Mouse (Mus musculus) layer of hippocampus, postnatal 14 days (tissue): ENCODE results near the gene St3gal3. TPM values are rescaled to one million over a fixed set of nuclear protein-coding genes. Genes with fewer than 3 reads are reported as not detected.

ENCODE experiments used
- DNase-seq, 2 experiments: peaks; one replicate each; pipeline ENCODE4 v3.0.0; 2021 to 2022; ENCODE audit warnings: low spot score in 2 of 2, mixed read lengths in 1 of 2
- long read RNA-seq, 2 experiments: library from polyadenylated mRNA; stranded (forward); transcript quantifications; one replicate each; pipeline ENCODE4 v2.0.0; 2021
- total RNA-seq, 2 experiments: library from RNA; stranded (reverse); gene quantifications; 2 replicates each; pipeline ENCODE4 v1.2.3; 2021

St3gal3 gene
- 10 to 100 TPM; 40.7 to 43.0 TPM for total RNA-seq
- long read RNA-seq, experiment 1, partial matches to known transcripts, result 2 of 9 reads
- long read RNA-seq, experiment 1, other reads (novel, unspliced or antisense), result 5 of 9 reads
- long read RNA-seq, experiment 2, partial matches to known transcripts, result 2 of 23 reads
- long read RNA-seq, experiment 2, other reads (novel, unspliced or antisense), result 14 of 23 reads

DNA sequence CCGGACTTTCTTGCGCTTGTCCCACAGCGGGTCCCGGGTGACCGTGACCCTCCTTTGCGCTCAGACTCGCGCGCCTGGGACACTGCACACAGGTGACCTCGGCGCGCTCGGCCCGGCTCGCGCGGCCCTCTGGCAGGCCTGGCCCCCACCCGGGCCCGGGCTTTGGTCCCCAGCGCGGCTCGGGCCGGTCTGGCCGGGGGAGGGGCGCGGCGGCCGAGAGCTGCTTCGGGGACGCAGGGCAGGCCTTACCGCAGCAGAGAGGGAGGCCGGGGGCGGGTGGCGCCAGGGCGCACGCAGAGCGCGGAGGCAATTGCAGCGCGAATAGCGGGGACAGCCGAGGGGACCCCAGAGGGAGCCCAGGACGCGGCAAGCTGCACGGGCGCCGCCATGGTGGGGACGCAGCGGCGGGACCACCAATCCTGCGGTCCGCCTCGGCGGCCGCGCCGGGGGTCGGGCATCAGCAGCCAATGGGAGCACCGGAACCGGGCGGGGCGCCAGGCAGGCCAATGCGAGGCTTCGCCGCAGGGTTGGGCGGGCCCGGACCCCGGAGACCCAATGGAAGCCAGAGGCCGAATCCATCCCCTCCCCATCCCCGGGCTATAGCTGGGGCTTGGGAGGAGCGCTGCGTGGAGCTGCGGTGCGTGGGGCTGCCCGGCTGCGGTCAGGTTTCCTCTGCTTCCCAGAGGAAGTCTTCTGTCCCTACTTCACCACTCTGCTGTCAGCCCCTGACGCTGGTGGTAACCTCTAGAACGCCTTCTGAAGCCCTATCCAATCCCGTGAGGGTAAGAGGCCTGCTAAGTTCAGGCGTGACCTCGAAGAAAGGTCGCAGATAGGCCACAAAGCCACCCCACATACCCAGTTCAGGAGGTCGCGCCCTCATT, at the start of gene St3gal3:
Gene St3gal3 (minus strand): TSS at position 430 of the 881 bp plus-strand sequence.
- DNase-seq, result peak; percentile 98 to 99

DNA sequence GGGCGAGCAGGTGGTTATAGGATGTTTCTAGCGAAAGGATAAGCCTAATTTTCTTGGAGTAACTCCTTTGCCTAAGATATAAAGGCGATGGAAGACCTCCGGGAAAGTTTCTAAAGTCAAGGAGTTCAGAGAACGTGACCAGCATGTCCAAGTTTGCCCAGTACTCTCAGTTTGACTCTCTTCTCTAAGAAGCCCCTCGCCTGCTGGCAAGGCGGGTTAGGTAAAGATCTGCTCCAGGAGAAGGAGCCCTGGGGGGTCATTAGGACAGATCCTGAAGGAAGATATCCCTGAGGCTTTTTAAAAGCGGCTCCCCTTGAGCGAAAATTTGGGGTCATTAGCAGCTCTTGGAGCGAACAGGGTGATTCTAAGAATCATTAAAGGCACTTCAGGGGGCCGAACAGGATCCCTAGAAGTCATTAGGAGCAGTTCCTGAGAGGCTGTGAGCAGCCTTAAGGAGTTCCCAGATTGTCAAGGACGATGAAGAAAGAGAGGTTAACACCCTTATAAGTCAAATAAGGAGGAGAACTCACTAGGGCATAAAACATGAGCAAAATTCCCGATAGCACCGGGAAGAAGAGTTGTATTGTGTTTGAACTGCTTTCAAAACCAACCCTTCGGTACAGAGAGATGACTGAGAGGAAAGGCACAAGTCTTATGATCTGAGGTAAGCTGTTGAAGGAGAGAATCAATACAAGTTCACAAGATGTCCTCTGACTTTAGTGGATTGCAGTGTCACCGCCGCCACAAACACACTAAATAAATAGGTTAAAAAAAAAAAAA, 45.8 kb upstream of the St3gal3 start:
- no peak for DNase-seq

DNA sequence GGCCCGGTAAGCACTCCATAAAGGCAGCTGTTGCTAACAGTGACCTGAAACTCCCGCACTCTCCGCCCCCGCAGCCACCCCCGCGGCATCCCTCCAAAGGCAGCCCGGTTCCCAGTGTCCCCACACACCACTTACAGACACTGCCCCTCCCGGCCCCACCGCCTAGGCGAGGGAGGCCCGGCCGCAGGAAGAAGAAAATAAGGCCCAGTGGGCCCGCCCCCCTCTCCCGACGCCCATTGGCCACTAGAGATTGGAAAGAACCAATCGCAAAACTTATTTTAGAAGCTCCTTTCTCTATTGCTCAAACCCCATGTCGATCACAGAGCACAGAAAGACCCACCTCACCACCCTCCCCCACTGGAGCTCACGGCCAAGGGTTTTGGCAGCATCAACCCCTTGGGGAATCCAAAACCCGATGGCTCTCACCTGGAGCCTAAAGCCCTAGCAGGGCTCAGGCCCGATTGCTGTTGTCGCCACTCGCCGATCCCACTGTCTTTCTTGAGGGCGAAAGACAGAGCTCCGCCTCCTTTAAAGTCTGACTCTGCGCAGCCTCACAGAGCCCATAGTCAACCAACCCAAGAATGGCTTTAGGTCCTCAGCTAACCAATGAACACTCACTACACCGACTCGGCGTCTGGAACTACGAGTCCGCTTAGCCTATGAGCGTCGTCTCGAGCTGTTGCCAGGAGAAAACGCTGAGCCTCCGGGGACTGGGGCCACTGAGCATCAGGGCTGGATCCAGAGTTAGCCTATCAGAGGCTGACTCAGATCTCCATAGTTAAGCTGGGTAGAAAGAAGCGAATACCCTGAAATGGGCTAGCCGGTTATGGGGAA, 45.0 kb upstream of the St3gal3 start, which contains the start of gene Kdm4a:
Gene Kdm4a (minus strand): TSS at position 577 of the 834 bp plus-strand sequence.
- peak; percentile 94 to 97 for DNase-seq

DNA sequence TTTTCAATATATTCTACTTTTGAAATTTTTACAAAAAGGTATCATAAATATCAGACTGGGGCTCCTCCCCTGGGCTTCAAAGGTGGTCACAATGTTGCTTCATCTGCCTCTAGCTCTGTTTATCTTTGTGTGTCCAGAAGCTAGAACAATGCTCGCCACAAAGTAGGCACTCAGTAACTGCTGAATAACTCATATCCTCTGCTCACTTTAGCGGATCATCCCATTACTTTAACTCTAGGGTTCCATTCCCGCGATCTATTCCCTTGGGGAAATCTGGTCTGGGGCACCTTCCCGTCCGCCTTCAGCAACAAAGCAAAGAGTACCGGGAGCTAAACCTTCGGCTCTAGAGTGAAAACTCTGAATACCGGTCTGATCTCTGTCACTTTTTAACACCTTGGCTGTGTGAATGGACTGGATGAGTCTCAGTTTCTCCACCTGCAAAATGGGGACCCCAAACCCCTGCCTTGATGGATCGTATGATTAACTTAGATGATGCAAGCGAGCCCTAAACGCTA, 44.3 kb upstream of the St3gal3 start:
- DNase-seq, result no peak

DNA sequence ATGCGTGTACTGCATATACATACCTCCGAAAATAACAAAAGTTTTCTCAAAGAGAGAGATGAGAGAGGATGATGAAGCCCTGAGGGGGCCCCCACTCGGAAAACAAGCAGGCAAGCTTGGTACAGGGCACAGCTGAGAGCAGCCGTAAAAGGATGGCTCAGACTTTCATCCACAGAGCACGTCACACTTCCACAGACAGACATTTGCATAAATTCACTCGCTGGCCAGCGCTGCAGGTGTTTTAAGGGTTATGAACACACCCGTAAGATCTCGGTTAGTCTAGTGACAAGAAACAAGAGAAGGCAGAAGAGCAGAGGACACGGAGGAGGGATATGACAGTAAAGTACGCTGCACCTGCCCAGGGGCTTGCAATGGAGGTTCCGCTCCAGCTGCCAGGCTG, 37.7 kb upstream of the St3gal3 start:
- no peak for DNase-seq

DNA sequence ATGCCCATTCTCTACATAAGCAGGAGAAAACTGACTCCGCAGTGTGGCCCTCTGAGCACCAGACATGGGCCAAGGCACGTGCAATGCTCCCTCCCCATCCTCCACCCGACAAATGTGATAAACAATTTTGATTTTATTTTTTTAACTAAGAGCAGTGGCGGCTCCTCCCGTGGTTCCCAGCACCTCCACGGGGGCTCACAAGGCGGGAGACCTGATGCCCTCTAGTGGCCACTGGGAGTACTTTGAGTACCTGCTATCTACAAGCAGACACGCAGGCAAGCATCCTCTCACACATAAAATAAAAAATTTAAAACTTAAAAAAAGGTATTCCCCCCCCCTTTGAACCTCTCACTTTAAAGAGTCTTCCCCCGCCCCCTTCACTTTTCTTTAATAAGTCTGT, 36.3 kb upstream of the St3gal3 start:
- no peak for DNase-seq

DNA sequence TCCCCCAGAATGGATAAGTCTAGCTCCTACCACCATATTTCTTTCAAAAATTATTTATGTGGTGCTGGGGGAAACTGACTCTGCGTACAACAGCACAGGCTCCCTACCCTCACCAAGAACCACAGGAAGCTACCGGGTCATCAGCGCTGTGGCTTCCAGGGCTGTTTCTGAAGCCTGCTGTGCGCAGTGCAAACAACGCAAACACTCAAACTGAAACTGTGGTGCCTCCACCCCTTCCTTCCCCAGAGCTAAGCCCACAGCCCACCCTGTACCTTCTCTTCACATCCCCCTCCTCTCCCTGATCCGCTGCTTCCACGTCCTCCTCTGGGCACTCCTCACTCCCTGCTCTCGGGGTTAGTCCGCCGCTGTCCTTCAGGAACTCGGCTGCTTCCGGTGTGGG, 27.4 kb upstream of the St3gal3 start:
- DNase-seq, result no peak

DNA sequence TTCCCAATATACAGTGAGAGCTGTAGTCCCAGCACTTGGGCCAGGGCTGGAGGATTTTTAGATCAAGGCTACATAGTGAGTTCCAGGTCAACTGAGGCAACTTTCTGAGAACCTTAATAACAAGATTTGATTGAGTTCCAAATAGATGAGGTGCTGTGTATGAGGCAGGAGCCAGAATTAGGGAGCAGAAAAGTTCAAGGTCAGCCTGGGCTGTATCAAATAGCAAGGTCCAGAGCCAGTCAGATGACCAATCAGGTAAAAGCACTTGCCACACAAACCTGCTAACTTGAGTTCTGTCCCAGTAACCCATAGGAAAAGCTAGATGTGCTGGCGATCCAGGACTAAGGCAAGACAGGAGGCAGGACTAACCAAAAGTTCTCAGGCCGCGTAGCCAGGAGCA, 23.0 kb upstream of the St3gal3 start:
- no peak for DNase-seq

DNA sequence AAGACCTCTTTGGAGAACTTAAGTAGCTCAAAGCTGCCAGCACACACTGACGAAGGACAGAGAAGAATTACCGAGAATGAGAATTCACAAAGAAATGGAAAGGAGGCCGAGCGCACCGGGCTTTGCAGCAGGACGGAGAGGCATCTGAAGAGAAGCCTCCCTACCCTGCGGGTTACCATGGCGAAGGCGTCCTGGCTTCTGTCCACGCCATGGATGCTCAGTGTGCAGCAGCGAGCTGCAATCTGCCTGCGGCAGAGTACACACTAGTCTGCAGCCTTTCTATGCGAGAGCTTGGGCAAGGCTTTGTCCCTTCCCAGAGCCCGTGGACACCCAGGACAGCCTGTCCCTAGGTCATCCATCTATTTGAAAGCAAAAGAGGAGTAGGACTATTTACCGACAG, 21.8 kb upstream of the St3gal3 start:
- peak in 1 of 2 experiments; percentile 52 for DNase-seq

DNA sequence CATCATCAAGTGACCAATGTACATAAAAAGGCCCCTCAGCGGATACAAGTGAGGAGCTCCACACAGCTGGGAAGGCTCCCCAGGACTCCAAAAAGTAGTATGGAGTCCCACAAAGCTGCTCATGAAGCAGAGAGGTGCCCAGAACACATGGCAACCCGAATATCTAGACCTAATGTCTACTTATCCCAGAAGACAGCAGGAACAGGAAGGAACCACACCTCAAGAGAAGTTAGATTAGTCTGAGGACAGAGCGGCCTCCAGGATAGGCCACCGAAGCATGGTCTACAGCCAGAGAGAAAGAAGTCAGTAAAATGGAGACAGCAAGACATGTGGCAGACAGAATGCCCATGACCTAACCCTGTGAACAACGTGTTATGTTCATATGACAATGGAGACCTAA, 20.2 kb upstream of the St3gal3 start:
- no peak for DNase-seq

DNA sequence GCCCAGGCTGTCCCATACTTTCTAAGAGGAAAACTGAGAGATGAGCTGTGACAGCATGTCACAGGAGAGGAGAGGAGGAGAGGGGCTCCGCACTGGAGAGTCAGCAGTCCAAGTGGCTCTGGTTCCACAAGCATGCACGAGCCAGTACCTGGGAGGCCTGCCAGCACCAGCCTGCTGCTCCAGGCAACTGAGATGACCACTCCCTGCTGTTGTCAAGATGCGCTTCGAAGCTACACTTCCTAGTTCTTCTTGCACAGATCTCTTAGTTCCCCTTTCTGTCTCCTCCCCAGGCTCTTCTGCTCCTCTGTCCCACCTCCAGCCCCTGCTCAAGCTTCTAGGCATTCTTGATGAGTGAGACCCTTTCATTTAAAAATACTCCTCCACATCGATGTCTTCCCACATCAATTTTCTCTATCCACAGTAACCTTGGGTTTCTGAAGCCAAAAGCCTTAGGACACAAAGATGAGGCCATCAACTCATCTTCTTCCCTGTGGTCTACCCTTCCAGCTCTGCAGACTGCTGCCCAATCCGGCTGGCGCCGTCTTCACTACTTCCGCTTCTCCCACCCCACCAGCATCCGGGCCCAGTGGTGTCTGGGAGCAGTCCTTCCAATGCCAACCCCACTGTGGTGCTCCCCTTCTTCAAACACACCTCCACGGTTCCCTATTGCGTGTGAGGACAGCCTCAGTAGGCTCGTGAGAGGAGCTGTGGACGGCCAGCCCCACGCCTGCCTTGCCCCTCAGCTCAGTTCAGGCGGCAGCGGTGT, 17.5 kb upstream of the St3gal3 start:
- peak in 1 of 2 experiments; percentile 67 for DNase-seq

DNA sequence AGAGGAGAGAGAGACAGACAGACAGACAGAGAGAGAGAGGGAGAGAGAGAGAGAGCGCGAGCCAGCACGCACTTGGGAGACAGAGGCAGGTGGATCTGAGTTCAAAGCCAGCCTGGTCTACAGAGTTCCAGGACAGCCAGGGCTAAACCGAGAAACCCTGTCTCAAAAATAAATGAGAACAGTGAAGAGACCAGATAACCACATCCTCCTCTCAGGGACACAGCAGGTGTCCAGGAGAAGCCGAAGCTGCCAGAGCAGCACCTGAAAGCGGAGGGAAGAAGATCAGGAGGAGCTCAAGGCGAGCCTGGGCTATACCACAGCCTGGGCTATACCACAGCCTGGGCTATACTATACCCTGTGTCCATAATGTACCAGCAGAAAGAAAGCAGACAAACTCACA, 16.1 kb upstream of the St3gal3 start:
- DNase-seq, result no peak

DNA sequence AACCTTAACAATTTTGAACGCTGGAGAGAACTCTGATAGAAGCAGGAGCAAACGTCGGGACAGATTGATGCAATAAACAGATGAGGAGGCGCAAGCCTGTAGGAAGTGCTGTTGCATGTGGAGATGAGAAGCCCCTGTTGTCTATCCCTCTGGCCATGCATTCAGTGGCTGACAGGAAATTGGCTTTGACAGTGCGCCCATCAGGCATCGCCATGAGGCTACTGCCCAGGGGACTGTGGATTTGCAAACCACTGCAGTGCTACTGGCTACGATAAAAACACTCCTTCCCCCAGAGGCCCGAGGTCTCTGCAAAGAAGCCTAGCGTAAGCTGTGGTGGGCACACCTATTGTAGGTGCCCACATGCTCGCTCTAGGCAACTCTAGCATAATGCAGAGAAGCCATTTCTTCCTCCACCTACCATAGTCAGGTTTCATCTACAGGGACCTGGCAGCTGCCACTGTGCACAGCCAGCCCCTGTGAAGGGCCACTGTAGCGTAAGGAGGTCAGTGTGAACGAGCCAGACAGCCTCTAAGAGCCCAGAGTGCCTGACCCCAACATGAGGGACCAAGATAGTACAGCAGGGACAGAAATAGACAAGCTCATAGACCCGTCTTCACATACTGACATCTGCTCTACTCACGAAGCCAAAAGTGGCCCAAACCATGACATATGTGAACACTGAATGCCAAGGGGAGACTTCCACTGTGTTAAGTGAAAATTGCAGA, 15.4 kb upstream of the St3gal3 start:
- DNase-seq, result peak in 1 of 2 experiments; percentile 36

DNA sequence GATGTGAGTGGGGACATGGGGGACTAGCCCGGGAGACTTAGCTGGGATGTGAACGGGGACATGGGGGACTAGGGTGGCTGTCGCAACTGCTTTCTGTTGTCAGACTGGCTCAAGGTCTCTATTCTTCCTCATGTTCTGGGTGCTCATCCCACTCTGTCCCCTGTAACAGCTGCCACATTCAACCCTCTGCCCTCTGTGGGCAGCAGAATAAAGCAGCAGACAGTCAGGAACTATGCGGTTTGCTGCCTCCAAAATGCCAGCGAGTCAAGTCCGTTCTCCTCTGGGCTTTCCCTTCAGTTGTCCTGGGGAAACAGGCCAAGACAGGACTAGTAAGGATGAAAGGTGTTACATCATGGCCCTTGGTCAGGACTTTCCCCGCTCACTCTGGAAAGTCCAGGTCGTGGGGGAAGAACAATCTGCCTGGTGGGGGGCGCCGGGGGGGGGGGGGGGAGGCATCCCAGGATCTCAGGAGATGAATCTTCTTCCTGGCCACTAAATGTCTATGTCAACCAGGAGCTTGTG, 14.4 kb upstream of the St3gal3 start:
- no peak for DNase-seq

DNA sequence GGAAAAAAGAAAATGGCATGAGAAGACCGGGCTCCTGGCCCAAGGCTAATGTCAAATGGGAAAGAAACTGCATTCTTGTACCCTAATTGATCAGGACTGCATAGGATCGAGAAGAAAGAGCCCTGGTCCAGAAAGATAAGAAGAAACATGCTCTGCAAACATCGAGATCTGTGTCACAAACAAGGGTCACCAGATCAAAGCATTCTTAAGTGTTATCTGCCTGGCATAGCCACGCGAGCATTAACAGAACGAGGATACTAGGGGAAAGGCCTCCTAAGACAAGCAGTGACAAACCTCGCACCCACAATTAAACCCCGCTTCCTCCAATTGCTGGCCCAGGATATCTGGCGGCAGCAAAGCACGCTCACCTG, 13.6 kb upstream of the St3gal3 start:
- no peak for DNase-seq

DNA sequence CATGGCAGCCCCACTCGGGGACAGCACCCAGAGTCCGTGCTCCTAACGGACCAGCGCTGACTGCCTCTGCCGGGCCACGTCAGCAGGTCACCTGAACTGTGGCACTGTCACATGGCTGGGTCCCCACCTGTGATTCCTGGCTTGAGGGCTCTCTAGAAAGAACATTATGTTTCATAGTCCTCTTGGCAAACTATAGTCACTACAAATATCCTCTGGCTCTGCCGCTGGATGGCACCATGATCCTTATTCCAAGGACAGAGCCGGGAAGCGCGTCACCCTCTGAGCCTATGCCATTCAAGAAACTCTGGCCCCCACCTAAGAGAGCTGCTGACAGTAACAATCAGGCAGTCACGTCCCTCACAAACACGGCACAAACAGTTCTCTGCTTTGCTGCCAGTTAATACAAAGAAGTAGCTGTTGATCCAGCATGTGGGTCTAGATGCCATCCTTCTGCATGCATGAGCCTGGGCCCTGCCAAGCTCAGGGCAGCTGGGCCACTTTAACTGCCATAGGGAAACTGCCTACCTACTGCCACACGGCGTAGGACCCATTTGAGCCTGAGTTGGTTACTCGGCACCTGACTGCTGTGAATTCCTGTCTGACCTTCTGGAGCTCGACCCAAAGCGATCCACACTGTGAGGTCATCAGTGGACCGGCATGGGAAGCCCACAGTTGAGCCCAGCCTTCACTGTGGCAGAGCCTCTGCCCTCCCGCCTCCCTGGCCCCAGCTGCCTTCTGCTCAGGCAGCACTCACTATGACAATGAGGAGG, 13.0 kb upstream of the St3gal3 start:
- DNase-seq, result peak; percentile 34 to 70

DNA sequence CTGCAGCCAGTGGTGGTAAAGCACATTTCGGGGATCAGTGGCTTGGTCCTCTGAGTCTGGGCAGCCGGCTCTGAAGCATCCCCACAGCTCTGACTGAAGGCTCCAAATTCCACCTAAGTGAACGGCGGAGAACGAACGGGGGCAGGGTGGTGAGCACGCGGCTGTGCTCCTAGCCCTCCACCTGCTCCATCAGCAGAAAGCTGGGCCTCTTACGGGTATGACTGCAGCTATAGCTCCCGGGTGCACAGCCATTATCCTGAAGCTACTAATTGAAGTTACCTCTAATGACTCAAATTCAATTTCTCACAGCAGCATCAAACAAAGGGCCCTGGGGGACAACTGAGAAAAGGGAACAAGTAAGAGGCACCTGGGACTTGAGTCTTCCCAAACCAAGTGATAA, 12.4 kb upstream of the St3gal3 start:
- DNase-seq, result no peak

DNA sequence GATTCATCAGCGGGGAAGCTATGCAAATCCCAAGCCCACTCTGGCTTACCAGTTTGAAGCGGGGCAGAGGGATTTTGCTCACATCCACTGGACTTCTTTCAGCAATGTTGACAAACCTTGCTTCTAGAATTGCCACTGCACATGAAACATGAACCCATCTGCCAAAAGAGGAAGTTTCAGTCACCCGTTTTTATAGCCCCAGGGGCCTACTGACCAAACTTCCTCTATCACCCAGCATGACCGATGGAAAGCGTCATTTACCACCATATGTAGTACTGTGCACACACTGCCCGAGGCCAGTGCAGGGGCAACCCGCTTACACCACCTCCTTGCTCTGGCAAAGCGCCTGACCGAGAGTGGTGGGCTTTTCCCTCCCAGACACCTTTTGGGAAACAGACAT, 9.6 kb upstream of the St3gal3 start:
- no peak for DNase-seq
